Mouse (Mus musculus) cerebellum, postnatal 10 days (tissue): ENCODE measurements around the gene Creb3l1.

Experiments used
- DNase-seq, 2 experiments: peaks; one replicate each; pipeline ENCODE4 v3.0.0; 2021; ENCODE audit warnings: mixed read lengths in 2 of 2

The Creb3l1 gene

DNA sequence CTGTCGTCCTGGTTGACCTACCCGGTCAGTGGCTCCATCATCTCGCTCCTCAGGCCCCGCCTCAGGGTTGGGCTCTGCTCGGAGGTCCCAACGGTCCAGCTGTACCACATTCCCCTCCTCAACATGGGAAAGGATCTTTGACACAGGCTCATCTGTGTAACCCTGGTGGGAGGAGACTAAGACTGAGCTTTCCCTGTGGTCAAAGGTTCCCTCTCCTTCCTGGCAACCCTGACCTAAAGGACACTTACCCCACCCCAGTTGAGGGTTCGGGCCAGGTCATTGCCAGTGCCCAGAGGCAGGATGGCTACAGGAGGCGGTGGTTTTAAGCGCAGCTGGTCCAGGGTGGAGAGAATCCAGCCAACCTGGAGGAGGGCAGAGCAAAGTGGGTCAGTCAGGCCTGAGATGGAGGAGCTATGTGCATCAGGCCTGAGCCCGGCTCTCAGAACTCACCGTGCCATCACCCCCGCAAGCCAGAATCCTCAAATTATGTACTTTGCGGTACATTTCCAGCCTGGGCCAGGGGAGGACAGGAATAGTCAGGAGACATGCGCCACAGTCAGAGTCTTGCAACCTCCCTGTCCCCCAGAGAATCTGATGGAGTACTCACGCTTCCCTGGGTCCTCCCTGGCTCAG is 84.9 kb downstream of the Creb3l1 start:
- DNase-seq = no peak

DNA sequence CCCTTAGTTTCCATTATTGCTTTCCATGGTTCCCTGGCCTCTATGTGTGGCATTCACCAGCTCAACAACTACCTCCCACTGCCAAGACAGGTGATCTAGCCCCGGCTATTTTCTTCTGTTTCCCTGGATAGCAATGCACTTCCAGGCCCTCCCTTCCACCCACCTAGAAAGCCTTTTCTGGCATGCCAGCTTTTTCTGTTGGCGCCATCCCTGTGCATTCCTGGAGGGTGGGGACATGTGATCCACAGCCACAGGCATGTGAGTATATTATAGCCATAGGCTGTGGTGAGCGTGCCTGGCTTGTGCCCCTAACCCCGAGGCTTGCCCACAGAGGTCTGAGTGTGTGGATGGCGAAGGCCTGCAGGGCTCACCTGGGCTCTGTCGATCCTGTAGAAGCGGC is 88.1 kb downstream of the Creb3l1 start:
- DNase-seq = peak in 1 of 2 experiments; percentile 13

DNA sequence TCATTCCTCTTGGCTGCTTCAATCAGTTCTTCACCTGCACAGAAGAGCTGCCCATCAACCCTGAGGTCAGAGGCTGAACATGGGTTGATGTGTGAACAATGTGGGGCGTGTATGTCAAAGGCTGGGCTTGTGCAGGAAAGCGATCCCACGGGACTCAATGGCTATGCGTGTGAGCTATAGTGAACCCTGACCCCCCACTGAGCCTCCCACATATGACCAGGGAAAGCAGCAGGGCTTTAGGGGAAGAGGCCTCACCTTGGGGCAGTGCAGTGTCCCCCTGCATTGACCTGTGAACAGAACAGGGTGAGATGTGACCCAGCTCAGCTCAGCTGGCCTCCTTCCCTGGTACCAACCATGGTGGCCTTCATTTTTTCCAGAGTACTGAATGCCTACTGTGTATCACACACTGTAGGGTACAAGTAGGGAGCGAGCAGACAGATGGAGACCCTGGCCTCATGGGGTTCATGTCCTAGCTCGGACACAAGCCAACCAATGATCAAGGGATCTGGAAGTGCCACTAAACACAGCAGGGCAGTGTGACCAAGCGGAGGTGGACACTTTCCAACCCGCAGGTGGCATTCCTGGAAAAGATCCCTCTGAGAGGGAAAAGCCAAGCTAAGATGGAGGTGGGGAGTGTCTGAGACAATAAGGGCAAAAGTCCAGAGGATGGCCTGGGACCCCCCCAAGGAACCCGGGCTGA is 89.3 kb downstream of the Creb3l1 start:
- peak in 1 of 2 experiments; percentile 77 for DNase-seq

DNA sequence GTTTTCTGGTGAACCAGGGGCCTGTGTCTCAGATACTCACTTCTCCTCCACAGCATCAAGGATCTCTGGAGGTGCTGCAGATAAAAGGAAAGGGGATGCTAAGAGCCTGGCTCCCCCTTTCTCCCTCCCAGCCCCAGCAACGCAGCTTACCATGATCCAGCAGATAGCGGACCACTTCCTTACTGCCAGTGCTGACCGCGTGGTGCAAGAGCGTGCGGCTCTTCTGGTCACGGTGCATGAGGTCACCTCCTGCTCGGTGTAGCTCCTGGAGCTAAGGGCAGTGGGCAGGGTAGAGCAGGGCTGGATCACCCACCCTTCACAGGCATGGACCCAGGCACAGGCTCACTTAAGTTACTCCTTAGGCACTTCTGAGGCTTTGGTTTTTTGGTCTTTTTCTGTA is 90.3 kb downstream of the Creb3l1 start:
- peak; percentile 23 to 35 for DNase-seq

- DNase-seq = peak; percentile 47 to 74
Observed at GRCm38 (mm10) chr2:91933471-91933870, 90.8 kb downstream of the Creb3l1 start.

DNA sequence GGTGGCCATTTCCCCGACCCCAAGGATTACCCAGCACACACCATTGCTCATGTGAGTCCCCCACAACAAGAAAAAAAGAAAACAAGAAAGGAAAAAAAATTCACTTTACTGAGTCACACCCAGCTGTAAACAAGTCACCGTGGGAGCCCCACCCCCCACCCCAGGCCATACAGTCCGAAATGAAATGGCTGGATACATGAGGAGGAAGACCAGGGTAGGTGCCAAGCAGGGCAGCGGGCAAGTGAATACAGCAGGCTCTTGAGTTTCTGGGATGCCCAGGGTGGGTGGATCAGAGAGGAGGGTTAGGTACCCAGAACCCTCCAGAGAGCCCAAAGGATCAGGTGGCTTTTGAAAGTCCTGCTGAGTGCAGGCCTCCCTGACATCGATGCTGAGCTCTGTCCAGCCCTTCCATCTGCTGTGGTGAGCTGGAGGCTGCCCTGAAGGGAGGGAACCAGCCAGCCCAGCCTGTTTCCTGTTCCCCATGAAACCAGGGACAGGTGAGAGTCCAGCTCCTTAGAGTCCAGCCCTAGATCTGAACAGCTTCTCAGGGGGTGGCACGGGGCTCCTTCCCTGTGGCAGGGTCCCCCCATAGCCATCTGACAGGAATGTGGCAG is 91.5 kb downstream of the Creb3l1 start:
- DNase-seq = peak; percentile 63 to 70
